Mouse (Mus musculus) limb, embryonic 14.5 days (tissue): ENCODE results near the gene P2rx5. TPM values are rescaled to one million over a fixed set of nuclear protein-coding genes. Genes with fewer than 3 reads are reported as not detected.

Experiments used
- ATAC-seq: fragments of 200-750 bp; cut with Nextera tagmentation; 2 replicates; pipeline ENCODE4 v1.8.0; 2017; ENCODE audit warnings: low read depth, moderate number of reproducible peaks, moderate TSS enrichment; ENCODE audit not compliant: low FRiP score
- DNase-seq: peaks from one replicate; pipeline ENCODE4 v3.0.0-alpha.2; 2015; ENCODE audit warnings: low spot score
- H3K27ac ChIP-seq: fragments of 300-500 bp; sonication (generic); replicated peaks from 2 replicates; pipeline ENCODE4 v1.5.1; 2014; ENCODE audit warnings: low read depth, mild to moderate bottlenecking, low read length, moderate library complexity, mixed read lengths
- H3K27me3 ChIP-seq: fragments of 300-500 bp; sonication (generic); 2 replicates; pipeline ENCODE4 v1.6.1; 2014; ENCODE audit warnings: low read length, mixed read lengths; ENCODE audit not compliant: control insufficient read depth, insufficient read depth
- H3K36me3 ChIP-seq: fragments of 300-500 bp; sonication (generic); 2 replicates; pipeline ENCODE4 v1.6.1; 2014; ENCODE audit warnings: mild to moderate bottlenecking, low read length, moderate library complexity, mixed read lengths; ENCODE audit not compliant: control insufficient read depth, insufficient read depth
- H3K4me1 ChIP-seq: fragments of 300-500 bp; sonication (generic); 2 replicates; pipeline ENCODE4 v1.6.1; 2014; ENCODE audit warnings: antibody characterized with exemption, low read length, mixed read lengths; ENCODE audit not compliant: control insufficient read depth, insufficient read depth
- H3K4me2 ChIP-seq: fragments of 300-500 bp; sonication (generic); replicated peaks from 2 replicates; pipeline ENCODE4 v1.6.1; 2014; ENCODE audit warnings: low read depth, mild to moderate bottlenecking, low read length, moderate library complexity; ENCODE audit not compliant: severe bottlenecking
- H3K4me3 ChIP-seq: fragments of 300-500 bp; sonication (generic); replicated peaks from 2 replicates; pipeline ENCODE4 v1.5.1; 2014; ENCODE audit warnings: low read length
- H3K9ac ChIP-seq: fragments of 300-500 bp; sonication (generic); 2 replicates; pipeline ENCODE4 v1.6.1; 2014; ENCODE audit warnings: mild to moderate bottlenecking, low read depth, low read length, moderate library complexity; ENCODE audit not compliant: severe bottlenecking
- H3K9me3 ChIP-seq: fragments of 300-500 bp; sonication (generic); 2 replicates; pipeline ENCODE4 v1.6.1; 2016; ENCODE audit warnings: low read length; ENCODE audit not compliant: control insufficient read depth
- POLR2A ChIP-seq: fragments of 200-500 bp; IDR thresholded peaks from 2 replicates; pipeline ENCODE4 v1.8.0; 2012; ENCODE audit warnings: inconsistent platforms, mild to moderate bottlenecking, moderate library complexity, borderline replicate concordance; ENCODE audit not compliant: insufficient read depth, insufficient read length; ENCODE audit errors: extremely low read depth
- WGBS: fragments of 180-500 bp; shearing (Covaris S2); extraction: QIAGEN DNeasy Blood & Tissue Kit; methylation state at CpG from one replicate; pipeline ENCODE4 v1.1.7; 2014; 5-methylcytosine and 5-hydroxymethylcytosine counted together
- polyA plus RNA-seq, 2 experiments: library from polyadenylated mRNA; depleted of rRNA in 1 of 2; stranded (reverse) in 1 of 2; unstranded in 1 of 2; fragments of >200 nt; fragmentation: Nextera tagmentation in 1 of 2; extraction: Ambion mirVana in 1 of 2; gene quantifications; 2 replicates each; pipeline versions ENCODE4 v1.2.1 to v1.2.3; 2012 to 2014

P2rx5 gene
- polyA plus RNA-seq (2012; rRNA removed) (1.5 and 1.7 TPM in 2 replicates), polyA plus RNA-seq (2014; fragmentation: Nextera tagmentation; extraction: Ambion mirVana) (1.0 and 1.3 TPM in 2 replicates)

GRCm38 (mm10) chr11:73159957-73160810, at the start of gene P2rx5:
Gene P2rx5, plus strand, starts transcription at chr11:73160421.
- peaks cover 6% of the 10 kb centered on the region; the same call in 1 of the 2 replicates for H3K4me1 ChIP-seq
- peak within 1 kb of the TSS; percentile 67 for H3K4me2 ChIP-seq
- H3K4me3 ChIP-seq: peak within 1 kb of the TSS; percentile 41
- no peak within 1 kb of the TSS for H3K27ac ChIP-seq
- H3K27me3 ChIP-seq: peaks cover 25% of the 10 kb centered on the region
- no peak for TF ChIP-seq POLR2A
- WGBS: 4% methylated on average over 44 of the region's 49 CpGs
- peak; percentile 47; the same call in 1 of the 2 replicates for ATAC-seq
- H3K9ac ChIP-seq: peak within 1 kb of the TSS; percentile 56
- no peaks in the 10 kb centered on the region for H3K36me3 ChIP-seq
- DNase-seq: no peak
- H3K9me3 ChIP-seq: no peaks in the 10 kb centered on the region

DNA sequence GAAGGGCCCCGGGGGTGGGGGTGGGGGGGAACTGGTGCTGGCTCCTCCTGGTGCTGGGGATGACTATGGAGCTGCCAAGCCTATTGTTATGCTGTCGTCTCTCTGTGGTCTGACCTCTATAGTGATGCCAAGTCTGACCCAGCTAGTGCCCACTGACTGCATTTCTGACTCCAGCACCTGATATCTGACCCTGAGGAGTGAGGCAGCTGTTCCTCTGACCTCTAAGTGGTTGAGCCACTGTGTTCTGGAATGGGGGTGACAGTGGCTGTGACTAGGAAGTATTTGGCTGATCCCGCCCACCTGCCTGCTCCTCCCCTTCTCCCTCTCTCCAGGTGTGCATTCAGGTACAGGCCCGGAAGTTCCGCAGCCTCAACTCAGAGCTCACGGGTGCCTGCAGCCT, 48.8 kb upstream of the P2rx5 start:
- no peak for TF ChIP-seq POLR2A
- ATAC-seq: no peak

GRCm38 (mm10) chr11:73126495-73126894, 33.7 kb upstream of the P2rx5 start:
- ATAC-seq (no peak), DNase-seq (no peak)
- Histone ChIP-seq H3K4me2 (no peak overlapping the region), H3K36me3 (peaks cover 4% of the 10 kb centered on the region; the same call in 1 of the 2 replicates), H3K27ac (no peak overlapping the region), H3K9ac (no peak overlapping the region), H3K27me3 (no peaks in the 10 kb centered on the region), H3K4me1 (no peaks in the 10 kb centered on the region), H3K4me3 (no peak overlapping the region), H3K9me3 (no peaks in the 10 kb centered on the region)
- 91% methylated on average over 6 of the region's 6 CpGs for WGBS
- no peak for TF ChIP-seq POLR2A

More for the DNA sequence above, 48.8 kb upstream of the P2rx5 start:
- no peak overlapping the region for H3K27ac ChIP-seq
- no peak overlapping the region for H3K4me2 ChIP-seq
- DNase-seq: no peak
- H3K4me1 ChIP-seq: no peaks in the 10 kb centered on the region
- H3K27me3 ChIP-seq: no peaks in the 10 kb centered on the region
- H3K36me3 ChIP-seq: no peaks in the 10 kb centered on the region
- 61% methylated on average over 6 of the region's 6 CpGs for WGBS
- no peaks in the 10 kb centered on the region for H3K9me3 ChIP-seq
- no peak overlapping the region for H3K9ac ChIP-seq
- no peak overlapping the region for H3K4me3 ChIP-seq

- H3K27ac ChIP-seq: no peak overlapping the region
- H3K4me1 ChIP-seq: peaks cover 5% of the 10 kb centered on the region; the same call in 1 of the 2 replicates
- H3K27me3 ChIP-seq: no peaks in the 10 kb centered on the region
- no peak for DNase-seq
- no peak overlapping the region for H3K4me3 ChIP-seq
- H3K4me2 ChIP-seq: no peak overlapping the region
- H3K36me3 ChIP-seq: peaks cover 14% of the 10 kb centered on the region
- H3K9ac ChIP-seq: no peak overlapping the region
- TF ChIP-seq POLR2A: no peak
- no peak for ATAC-seq
- WGBS: 79% methylated on average over 7 of the region's 7 CpGs
- H3K9me3 ChIP-seq: no peaks in the 10 kb centered on the region
These were observed 29.2 kb upstream of the P2rx5 start for GRCm38 (mm10) chr11:73131020-73131419.

GRCm38 (mm10) chr11:73132999-73133398, 27.2 kb upstream of the P2rx5 start:
- no peak for TF ChIP-seq POLR2A
- ATAC-seq: no peak
- H3K27ac ChIP-seq: no peak overlapping the region
- H3K4me2 ChIP-seq: no peak overlapping the region
- no peak overlapping the region for H3K4me3 ChIP-seq
- peaks cover 12% of the 10 kb centered on the region for H3K4me1 ChIP-seq
- DNase-seq: no peak
- no peak overlapping the region for H3K9ac ChIP-seq
- H3K36me3 ChIP-seq: peaks cover 14% of the 10 kb centered on the region
- H3K27me3 ChIP-seq: no peaks in the 10 kb centered on the region
- H3K9me3 ChIP-seq: no peaks in the 10 kb centered on the region
- 94% methylated on average over 6 of the region's 6 CpGs for WGBS
